Mouse (Mus musculus) liver, embryonic 16.5 days (tissue): ENCODE measurements around the gene Plin3. TPM values are rescaled to one million over a fixed set of nuclear protein-coding genes. Genes with fewer than 3 reads are reported as not detected.

Experiments used
- ATAC-seq: fragments of 200-750 bp; cut with Nextera tagmentation; 2 replicates; pipeline ENCODE4 v1.8.0; 2017; ENCODE audit warnings: low read depth, mild to moderate bottlenecking, moderate number of reproducible peaks, moderate library complexity
- H3K27ac ChIP-seq: fragments of 300-500 bp; sonication (generic); 2 replicates; pipeline ENCODE4 v1.5.1; 2014; ENCODE audit warnings: mild to moderate bottlenecking, low read length
- H3K27me3 ChIP-seq: fragments of 300-500 bp; sonication (generic); 2 replicates; pipeline ENCODE4 v1.6.1; 2014; ENCODE audit warnings: low read depth, low read length, mixed read lengths; ENCODE audit not compliant: control insufficient read depth, insufficient read depth
- H3K36me3 ChIP-seq: fragments of 300-500 bp; sonication (generic); 2 replicates; pipeline ENCODE4 v1.6.1; 2014; ENCODE audit warnings: mild to moderate bottlenecking; ENCODE audit not compliant: control insufficient read depth, insufficient read depth
- H3K4me1 ChIP-seq: fragments of 300-500 bp; sonication (generic); 2 replicates; pipeline ENCODE4 v1.6.1; 2014; ENCODE audit warnings: low read depth, low read length, mixed read lengths; ENCODE audit not compliant: control insufficient read depth
- H3K4me2 ChIP-seq: fragments of 300-500 bp; sonication (generic); 2 replicates; pipeline ENCODE4 v1.6.1; 2014; ENCODE audit warnings: low read depth, low read length, mixed read lengths
- H3K4me3 ChIP-seq: fragments of 300-500 bp; sonication (generic); 2 replicates; pipeline ENCODE4 v1.5.1; 2014; ENCODE audit warnings: low read depth, mild to moderate bottlenecking, low read length
- H3K9ac ChIP-seq: fragments of 300-500 bp; sonication (generic); 2 replicates; pipeline ENCODE4 v1.6.1; 2014; ENCODE audit warnings: low read depth, low read length
- H3K9me3 ChIP-seq: fragments of 300-500 bp; sonication (generic); replicated peaks from 2 replicates; pipeline ENCODE4 v1.6.1; 2016; ENCODE audit warnings: low read length; ENCODE audit not compliant: control insufficient read depth
- WGBS: fragments of 180-500 bp; shearing (Covaris S2); extraction: QIAGEN DNeasy Blood & Tissue Kit; methylation state at CpG from one replicate; pipeline ENCODE4 v1.1.7; 2014; ENCODE audit not compliant: insufficient replicate concordance; 5-methylcytosine and 5-hydroxymethylcytosine counted together
- polyA plus RNA-seq: library from polyadenylated mRNA; unstranded; fragments of >200 nt; fragmentation: Nextera tagmentation; extraction: Ambion mirVana; gene quantifications from 2 replicates; pipeline ENCODE4 v1.2.1, GENCODE M21; 2015

Gene Plin3
- polyA plus RNA-seq, 1 experiment from 2014 or later: 37.6 TPM

GRCm38 (mm10) chr17:56255429-56255828, 37.2 kb downstream of the Plin3 start:
- Histone ChIP-seq H3K4me3 (peak overlapping the region; percentile 29; the same call in 1 of the 2 replicates), H3K9me3 (no peaks in the 10 kb centered on the region), H3K36me3 (peaks cover 13% of the 10 kb centered on the region), H3K4me1 (peaks cover 37% of the 10 kb centered on the region), H3K27ac (peak overlapping the region; percentile 57; the same call in 1 of the 2 replicates), H3K27me3 (no peaks in the 10 kb centered on the region), H3K4me2 (peak overlapping the region; percentile 53), H3K9ac (0 out of 2 replicates have a peak overlapping the region, but pooled peaks have one; percentile 20)
- 19% methylated on average over 9 of the region's 9 CpGs for WGBS
- no peak for ATAC-seq

GRCm38 (mm10) chr17:56254695-56255094, 38.0 kb downstream of the Plin3 start:
- H3K4me1 ChIP-seq: peaks cover 31% of the 10 kb centered on the region
- no peak overlapping the region for H3K9ac ChIP-seq
- H3K4me3 ChIP-seq: no peak overlapping the region
- no peaks in the 10 kb centered on the region for H3K9me3 ChIP-seq
- peaks cover 7% of the 10 kb centered on the region for H3K36me3 ChIP-seq
- no peak overlapping the region for H3K4me2 ChIP-seq
- no peak for ATAC-seq
- WGBS: 75% methylated on average over 4 of the region's 4 CpGs
- H3K27me3 ChIP-seq: no peaks in the 10 kb centered on the region
- no peak overlapping the region for H3K27ac ChIP-seq

- H3K9me3 ChIP-seq: no peaks in the 10 kb centered on the region
- H3K4me2 ChIP-seq: no peak overlapping the region
- H3K9ac ChIP-seq: no peak overlapping the region
- peaks cover 8% of the 10 kb centered on the region for H3K4me1 ChIP-seq
- WGBS: 10% methylated on average over 6 of the region's 6 CpGs
- H3K36me3 ChIP-seq: no peaks in the 10 kb centered on the region
- no peaks in the 10 kb centered on the region for H3K27me3 ChIP-seq
- H3K27ac ChIP-seq: no peak overlapping the region
- H3K4me3 ChIP-seq: no peak overlapping the region
- no peak for ATAC-seq
These were observed 41.4 kb downstream of the Plin3 start for GRCm38 (mm10) chr17:56251136-56251829.

DNA sequence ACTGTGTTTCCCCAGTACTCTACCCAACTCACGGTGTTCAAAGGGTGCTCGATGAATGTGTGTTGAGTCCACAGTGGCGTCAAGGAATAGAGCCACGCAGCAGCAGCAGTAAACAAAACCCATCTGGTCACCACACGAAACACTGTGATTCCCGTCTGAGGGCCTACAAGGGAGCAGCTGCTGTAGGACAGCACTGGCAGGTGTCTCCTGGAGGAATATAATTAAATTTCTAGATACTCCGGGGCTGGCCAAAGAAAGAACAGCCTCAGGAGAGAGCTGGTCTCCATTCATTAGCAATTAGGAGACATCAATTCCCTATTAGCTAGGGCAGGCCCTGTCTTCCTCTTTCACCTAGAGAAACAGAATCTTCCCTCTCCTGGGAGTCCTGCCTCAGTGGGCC, 47.1 kb downstream of the Plin3 start:
- Histone ChIP-seq H3K27me3 (peaks cover 6% of the 10 kb centered on the region), H3K9ac (no peak overlapping the region), H3K27ac (no peak overlapping the region), H3K4me1 (no peaks in the 10 kb centered on the region), H3K4me2 (no peak overlapping the region), H3K4me3 (no peak overlapping the region), H3K9me3 (no peaks in the 10 kb centered on the region), H3K36me3 (no peaks in the 10 kb centered on the region)
- WGBS: 52% methylated on average over 7 of the region's 7 CpGs
- no peak for ATAC-seq

GRCm38 (mm10) chr17:56241541-56242401, 50.9 kb downstream of the Plin3 start:
- H3K4me2 ChIP-seq: no peak overlapping the region
- no peak overlapping the region for H3K9ac ChIP-seq
- 0 out of 2 replicates have a peak, but pooled peaks have one; percentile 27 for ATAC-seq
- peaks cover 6% of the 10 kb centered on the region for H3K27me3 ChIP-seq
- no peaks in the 10 kb centered on the region for H3K36me3 ChIP-seq
- H3K27ac ChIP-seq: no peak overlapping the region
- H3K4me1 ChIP-seq: no peaks in the 10 kb centered on the region
- no peaks in the 10 kb centered on the region for H3K9me3 ChIP-seq
- WGBS: 2% methylated on average over 33 of the region's 33 CpGs
- no peak overlapping the region for H3K4me3 ChIP-seq

DNA sequence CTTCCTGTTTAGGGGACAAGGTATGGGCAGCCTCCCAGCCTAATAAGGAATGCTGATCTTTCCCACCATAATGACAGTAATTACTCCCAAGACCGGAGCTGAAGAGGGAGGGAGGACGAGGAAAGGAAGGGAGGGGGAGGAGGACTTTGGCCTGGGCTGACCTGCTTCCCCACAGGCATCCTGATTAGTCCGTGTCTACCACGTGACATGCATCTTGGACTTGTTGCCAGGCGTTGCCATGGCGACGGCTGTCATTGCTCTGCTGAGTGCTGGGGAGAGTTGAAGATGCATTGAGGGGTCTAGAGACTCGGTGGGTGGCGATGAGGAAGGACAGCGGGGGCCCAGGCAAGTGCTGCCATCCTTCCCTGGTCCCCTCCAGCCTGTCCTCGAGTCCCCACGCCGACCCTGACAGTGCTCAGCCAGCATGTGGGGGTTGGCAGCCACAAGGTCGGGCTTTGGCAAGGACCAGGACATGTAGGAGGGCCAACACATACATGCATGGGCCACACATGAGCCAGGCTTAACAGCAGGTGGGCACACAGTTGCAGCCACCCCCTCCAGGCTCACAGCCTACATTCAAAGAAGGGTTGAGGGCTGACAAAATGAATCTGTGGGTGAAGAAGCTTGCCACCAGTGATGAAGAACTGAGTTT, 58.7 kb downstream of the Plin3 start:
- no peak overlapping the region for H3K4me2 ChIP-seq
- no peak overlapping the region for H3K4me3 ChIP-seq
- ATAC-seq: peak; percentile 61
- no peak overlapping the region for H3K27ac ChIP-seq
- 3% methylated on average over 14 of the region's 14 CpGs for WGBS
- no peaks in the 10 kb centered on the region for H3K4me1 ChIP-seq
- H3K9ac ChIP-seq: no peak overlapping the region
- H3K9me3 ChIP-seq: no peaks in the 10 kb centered on the region
- H3K36me3 ChIP-seq: no peaks in the 10 kb centered on the region
- no peaks in the 10 kb centered on the region for H3K27me3 ChIP-seq

- H3K4me1 ChIP-seq: no peaks in the 10 kb centered on the region
- no peak overlapping the region for H3K27ac ChIP-seq
- ATAC-seq: no peak
- no peak overlapping the region for H3K4me2 ChIP-seq
- H3K9me3 ChIP-seq: no peaks in the 10 kb centered on the region
- H3K27me3 ChIP-seq: no peaks in the 10 kb centered on the region
- no peak overlapping the region for H3K9ac ChIP-seq
- no peak overlapping the region for H3K4me3 ChIP-seq
- H3K36me3 ChIP-seq: no peaks in the 10 kb centered on the region
- 45% methylated on average over 8 of the region's 8 CpGs for WGBS
These were observed 59.3 kb downstream of the Plin3 start for GRCm38 (mm10) chr17:56233389-56233788.

GRCm38 (mm10) chr17:56229943-56230342, 62.7 kb downstream of the Plin3 start:
- Histone ChIP-seq H3K9ac (no peak overlapping the region), H3K4me2 (no peak overlapping the region), H3K27ac (no peak overlapping the region), H3K4me1 (no peaks in the 10 kb centered on the region), H3K9me3 (no peaks in the 10 kb centered on the region), H3K4me3 (no peak overlapping the region), H3K27me3 (no peaks in the 10 kb centered on the region), H3K36me3 (no peaks in the 10 kb centered on the region)
- 55% methylated on average over 10 of the region's 10 CpGs for WGBS
- no peak for ATAC-seq
